Mouse (Mus musculus) CD4-positive naive resting alpha-beta T cell, adult 57 days (primary cell): Measurements from ENCODE around the gene Krtap5-5. TPM values are rescaled to one million over a fixed set of nuclear protein-coding genes. Genes with fewer than 3 reads are reported as not detected.

ENCODE experiments used
- total RNA-seq: library from RNA; stranded (reverse); gene quantifications from one replicate; pipeline ENCODE4 v1.2.4, GENCODE M21; 2023

Krtap5-5 gene
- total RNA-seq: not detected

GRCm38 (mm10) chr7:142229871-142230270 lies at the start of gene Krtap5-5:
Gene Krtap5-5, minus strand, starts transcription at chr7:142229971.

GRCm38 (mm10) chr7:142274263-142274662 lies 44.5 kb upstream of the Krtap5-5 start, which contains the start of gene Gm4559:
Gene Gm4559, minus strand, starts transcription at chr7:142274363.

GRCm38 (mm10) chr7:142258254-142258653 lies 28.5 kb upstream of the Krtap5-5 start, which contains the start of gene Gm2431:
Gene Gm2431, minus strand, starts transcription at chr7:142258354.

GRCm38 (mm10) chr7:142240978-142241377 lies 11.2 kb upstream of the Krtap5-5 start, which contains the start of gene Gm40460:
Gene Gm40460, minus strand, starts transcription at chr7:142241078.

GRCm38 (mm10) chr7:142211559-142211958 lies 18.2 kb downstream of the Krtap5-5 start, which contains the start of gene Gm7579:
Gene Gm7579, plus strand, starts transcription at chr7:142211859.

GRCm38 (mm10) chr7:142201064-142201463 lies 28.7 kb downstream of the Krtap5-5 start, which contains the start of gene Krtap5-3:
Gene Krtap5-3, plus strand, starts transcription at chr7:142201364.

GRCm38 (mm10) chr7:142190289-142190688 lies 39.5 kb downstream of the Krtap5-5 start, which contains the start of gene Gm10153:
Gene Gm10153, minus strand, starts transcription at chr7:142190389.

Other genes starting within 250 kb of the Krtap5-5 start
- 59.4 TPM for gene Mob2, start 168.9 kb downstream of the Krtap5-5 start, total RNA-seq
- 5.1 TPM for gene Dusp8, start 134.1 kb downstream of the Krtap5-5 start, total RNA-seq
- not detected for gene Gm45618, start 109.2 kb downstream of the Krtap5-5 start, total RNA-seq
- gene Gm39115, start 93.9 kb downstream of the Krtap5-5 start, total RNA-seq: not detected
- gene Gm45337, start 85.4 kb downstream of the Krtap5-5 start, total RNA-seq: not detected
- not detected for gene Gm29735, start 72.9 kb downstream of the Krtap5-5 start, total RNA-seq
- gene Gm4553, start 64.2 kb downstream of the Krtap5-5 start, total RNA-seq: not detected
- not detected for gene Krtap5-2, start 54.0 kb downstream of the Krtap5-5 start, total RNA-seq
- gene Gm10153, start 39.6 kb downstream of the Krtap5-5 start, total RNA-seq: not detected
- gene Krtap5-3, start 28.6 kb downstream of the Krtap5-5 start, total RNA-seq: not detected
- not detected for gene Gm7579, start 18.1 kb downstream of the Krtap5-5 start, total RNA-seq
- not detected for gene Gm40460, start 11.1 kb upstream of the Krtap5-5 start, total RNA-seq
- gene Gm2431, start 28.4 kb upstream of the Krtap5-5 start, total RNA-seq: not detected
- gene Gm4559, start 44.4 kb upstream of the Krtap5-5 start, total RNA-seq: not detected
- gene Krtap5-1, start 67.1 kb upstream of the Krtap5-5 start, total RNA-seq: not detected
- gene Krtap5-4, start 73.6 kb upstream of the Krtap5-5 start, total RNA-seq: not detected
- gene Ifitm10, start 143.8 kb upstream of the Krtap5-5 start, total RNA-seq: 6.4 TPM
- gene Gm49369, start 152.7 kb upstream of the Krtap5-5 start, total RNA-seq: 0.83 TPM
- gene Ctsd, start 158.1 kb upstream of the Krtap5-5 start, total RNA-seq: 233 TPM
- gene Syt8, start 204.9 kb upstream of the Krtap5-5 start, total RNA-seq: not detected
- gene Tnni2, start 211.8 kb upstream of the Krtap5-5 start, total RNA-seq: not detected
- 603 TPM for gene Lsp1, start 230.8 kb upstream of the Krtap5-5 start, total RNA-seq